Mouse (Mus musculus): Measurements from ENCODE around the gene Cdc20b.

DNA sequence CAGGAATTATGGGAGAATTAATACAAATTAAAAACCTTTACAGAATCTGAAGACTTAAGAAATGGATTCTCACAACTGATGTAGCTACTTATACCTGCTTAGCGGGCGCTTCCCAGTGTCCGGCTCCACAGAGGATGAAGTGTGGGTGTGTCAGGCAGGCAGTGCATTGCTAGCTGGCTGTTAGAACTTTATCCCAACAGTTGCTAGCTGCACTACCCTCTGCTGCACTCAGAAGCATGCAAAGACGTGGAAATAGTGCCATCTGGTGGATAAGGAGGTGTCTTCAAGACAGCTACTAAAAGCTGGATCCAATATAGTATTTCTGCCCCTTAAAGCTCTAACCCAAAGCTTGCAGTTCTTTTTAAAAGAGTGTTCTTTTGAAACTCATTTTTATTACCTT lies 941 bp downstream of the Cdc20b start:
- TF ChIP-seq GATA1 (IDR thresholded peaks at IDR 0.05; ENCODE audit: borderline replicate concordance, low read length) (no peak), FLI1 (IDR thresholded peaks at IDR 0.05; ENCODE audit: low read length) (no peak)
